Mouse (Mus musculus) left cerebral cortex, adult 2 months (tissue): ENCODE results near the gene Olfr1305. TPM values are rescaled to one million over a fixed set of nuclear protein-coding genes. Genes with fewer than 3 reads are reported as not detected.

Experiments used
- DNase-seq, 2 experiments: peaks; one replicate each; pipeline ENCODE4 v3.0.0; 2021 to 2022; ENCODE audit warnings: low spot score in 2 of 2, mixed read lengths in 1 of 2; ENCODE audit errors: extremely low spot score in 1 of 2
- H3K27ac ChIP-seq: fragments of 200-600 bp; 2 replicates; pipeline ENCODE4 v1.8.1; 2022
- H3K4me3 ChIP-seq: fragments of 200-600 bp; 2 replicates; pipeline ENCODE4 v1.8.1; 2022
- CTCF ChIP-seq: fragments of 200-600 bp; IDR thresholded peaks from 2 replicates; pipeline ENCODE4 v1.8.1; 2022; ENCODE audit warnings: antibody characterized with exemption, mild to moderate bottlenecking, moderate library complexity
- intact Hi-C: fragments of 180-260 bp; cut with DNase I; formaldehyde crosslinking; loops from one replicate; pipeline ENCODE4 v1.15.1; 2025
- long read RNA-seq, 2 experiments: library from polyadenylated mRNA; stranded (forward); transcript quantifications; one replicate each; pipeline ENCODE4 v2.0.0; 2021; ENCODE audit warnings: borderline mapping rate in 2 of 2
- total RNA-seq, 2 experiments: library from RNA; stranded (reverse); gene quantifications; 2 replicates each; pipeline ENCODE4 v1.2.3; 2021

Olfr1305 gene
- not detected for total RNA-seq
- long read RNA-seq, experiment 1 = 0 reads
- long read RNA-seq, experiment 2 = 0 reads

GRCm38 (mm10) chr2:111877049-111877448 lies at the start of gene Olfr1305:
Gene Olfr1305 (minus strand): TSS chr2:111877149.
- H3K4me3 ChIP-seq = no peak within 1 kb of the TSS
- no peak for DNase-seq
- intact Hi-C loops = no loop called here
- TF ChIP-seq CTCF = no peak
- H3K27ac ChIP-seq = no peak within 1 kb of the TSS

- intact Hi-C loops = no loop called here
These were observed 39.2 kb upstream of the Olfr1305 start, which contains the start of gene Olfr1306 for GRCm38 (mm10) chr2:111916171-111916570. Gene Olfr1306 (minus strand): TSS chr2:111916271.

GRCm38 (mm10) chr2:111820240-111820639 lies 56.7 kb downstream of the Olfr1305 start, which contains the start of gene Olfr1303:
Gene Olfr1303 (minus strand): TSS chr2:111820340.
- DNase-seq = no peak
- intact Hi-C loops = no loop called here
- no peak for TF ChIP-seq CTCF
- Histone ChIP-seq H3K27ac (no peak within 1 kb of the TSS), H3K4me3 (no peak within 1 kb of the TSS)

More at GRCm38 (mm10) chr2:111916171-111916570, 39.2 kb upstream of the Olfr1305 start, which contains the start of gene Olfr1306:
- H3K4me3 ChIP-seq = no peak within 1 kb of the TSS
- DNase-seq = no peak
- no peak within 1 kb of the TSS for H3K27ac ChIP-seq
- no peak for TF ChIP-seq CTCF

Other genes with a start within 250 kb of the Olfr1305 start
- gene Olfr1298, start 227.9 kb downstream of the Olfr1305 start, total RNA-seq = not detected
- not detected for gene Olfr1299, start 215.7 kb downstream of the Olfr1305 start, total RNA-seq
- gene Olfr1301, start 126.1 kb downstream of the Olfr1305 start, total RNA-seq = not detected
- not detected for gene Olfr1302, start 99.7 kb downstream of the Olfr1305 start, total RNA-seq
- gene Olfr1303, start 56.8 kb downstream of the Olfr1305 start, total RNA-seq = not detected
- gene Olfr1306, start 39.1 kb upstream of the Olfr1305 start, total RNA-seq = not detected
- under 1 TPM; 0.02 to 0.07 TPM for gene Olfr1307, start 72.3 kb upstream of the Olfr1305 start, total RNA-seq
- not detected for gene Olfr1308, start 87.8 kb upstream of the Olfr1305 start, total RNA-seq
- not detected for gene Olfr1309, start 113.1 kb upstream of the Olfr1305 start, total RNA-seq
- not detected for gene Olfr1310, start 135.6 kb upstream of the Olfr1305 start, total RNA-seq
- not detected for gene Olfr1311, start 147.3 kb upstream of the Olfr1305 start, total RNA-seq
- not detected for gene Olfr1312, start 173.1 kb upstream of the Olfr1305 start, total RNA-seq
- not detected for gene Olfr1313, start 200.7 kb upstream of the Olfr1305 start, total RNA-seq
- not detected for gene Olfr1314, start 219.6 kb upstream of the Olfr1305 start, total RNA-seq
- gene Olfr1315-ps1, start 238.3 kb upstream of the Olfr1305 start, total RNA-seq = not detected